Mouse (Mus musculus) stomach, postnatal 0 days (tissue): ENCODE results near the gene Tmem191c. TPM values are rescaled to one million over a fixed set of nuclear protein-coding genes. Genes with fewer than 3 reads are reported as not detected.

Experiments used
- ATAC-seq: fragments of 200-750 bp; cut with Nextera tagmentation; 2 replicates; pipeline ENCODE4 v1.8.0; 2017; ENCODE audit not compliant: low FRiP score, low TSS enrichment
- DNase-seq: peaks from one replicate; pipeline ENCODE4 v3.0.0-alpha.2; 2016; ENCODE audit warnings: low spot score
- H3K27ac ChIP-seq: fragments of 300-500 bp; sonication (generic); replicated peaks from 2 replicates; pipeline ENCODE4 v1.5.1; 2014; ENCODE audit warnings: mild to moderate bottlenecking, control low read depth
- H3K27me3 ChIP-seq: fragments of 300-500 bp; sonication (generic); 2 replicates; pipeline ENCODE4 v1.6.1; 2014; ENCODE audit warnings: low read length; ENCODE audit not compliant: control insufficient read depth, insufficient read depth
- H3K36me3 ChIP-seq: fragments of 300-500 bp; sonication (generic); 2 replicates; pipeline ENCODE4 v1.6.1; 2014; ENCODE audit warnings: low read length, mixed read lengths; ENCODE audit not compliant: control insufficient read depth, insufficient read depth
- H3K4me1 ChIP-seq: fragments of 300-500 bp; sonication (generic); replicated peaks from 2 replicates; pipeline ENCODE4 v1.6.1; 2014; ENCODE audit warnings: antibody characterized with exemption; ENCODE audit not compliant: control insufficient read depth, insufficient read depth
- H3K4me2 ChIP-seq: fragments of 300-500 bp; sonication (generic); replicated peaks from 2 replicates; pipeline ENCODE4 v1.6.1; 2014; ENCODE audit warnings: low read depth, mild to moderate bottlenecking, control low read depth, moderate library complexity
- H3K4me3 ChIP-seq: fragments of 300-500 bp; sonication (generic); 2 replicates; pipeline ENCODE4 v1.5.1; 2014; ENCODE audit warnings: low read depth, low read length, control low read depth
- H3K9ac ChIP-seq: fragments of 300-500 bp; sonication (generic); 2 replicates; pipeline ENCODE4 v1.6.1; 2014; ENCODE audit warnings: mild to moderate bottlenecking, low read length, control low read depth, mixed read lengths
- H3K9me3 ChIP-seq: fragments of 300-500 bp; sonication (generic); 2 replicates; pipeline ENCODE4 v1.6.1; 2016; ENCODE audit warnings: low read length; ENCODE audit not compliant: control insufficient read depth
- CTCF ChIP-seq: IDR thresholded peaks from 2 replicates; pipeline ENCODE4 v1.5.1; 2016; ENCODE audit warnings: antibody characterized with exemption, low read depth, mild to moderate bottlenecking, moderate library complexity
- EP300 ChIP-seq: optimal IDR thresholded peaks from 2 replicates; pipeline ENCODE3; 2016; ENCODE audit warnings: antibody characterized with exemption
- WGBS: fragments of 180-500 bp; shearing (Covaris S2); extraction: QIAGEN DNeasy Blood & Tissue Kit; methylation state at CpG from one replicate; pipeline ENCODE4 v1.1.7; 2014; 5-methylcytosine and 5-hydroxymethylcytosine counted together
- polyA plus RNA-seq: library from polyadenylated mRNA; unstranded; fragments of >200 nt; fragmentation: Nextera tagmentation; extraction: Ambion mirVana; gene quantifications from 2 replicates; pipeline ENCODE4 v1.2.1, GENCODE M21; 2015

Gene Tmem191c
- polyA plus RNA-seq, 1 experiment from 2014 or later: 8.8 TPM

DNA sequence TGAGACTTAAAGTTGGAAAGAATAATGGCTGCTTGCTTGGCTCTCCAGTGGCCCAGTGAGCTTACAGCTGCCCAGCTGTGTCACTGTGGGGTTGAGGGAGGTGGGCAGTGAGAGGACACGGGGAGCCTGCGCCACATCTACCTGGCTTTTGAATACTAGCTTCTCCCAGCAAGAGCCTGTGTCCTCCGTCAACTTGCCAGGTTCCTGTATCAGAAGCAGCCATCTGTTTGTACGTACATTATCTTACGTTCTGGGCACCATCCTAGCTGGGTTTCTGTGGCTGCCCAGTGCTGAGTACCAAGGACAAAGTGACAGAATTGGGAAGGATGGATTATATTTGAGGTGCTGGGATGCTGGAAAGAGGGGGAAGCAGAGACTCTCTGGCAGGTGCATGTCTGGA is 6.0 kb upstream of the Tmem191c start:
- 0 out of 2 replicates have a peak, but pooled peaks cover 4% of the 10 kb centered on the region for H3K9me3 ChIP-seq
- H3K36me3 ChIP-seq: no peaks in the 10 kb centered on the region
- TF ChIP-seq EP300 (no peak), CTCF (no peak)
- DNase-seq (no peak), ATAC-seq (no peak)
- WGBS: 81% methylated on average over 5 of the region's 5 CpGs
- no peak overlapping the region for H3K9ac ChIP-seq
- H3K27ac ChIP-seq: no peak overlapping the region
- H3K4me3 ChIP-seq: no peak overlapping the region
- H3K4me1 ChIP-seq: no peaks in the 10 kb centered on the region
- H3K4me2 ChIP-seq: no peak overlapping the region
- no peaks in the 10 kb centered on the region for H3K27me3 ChIP-seq

DNA sequence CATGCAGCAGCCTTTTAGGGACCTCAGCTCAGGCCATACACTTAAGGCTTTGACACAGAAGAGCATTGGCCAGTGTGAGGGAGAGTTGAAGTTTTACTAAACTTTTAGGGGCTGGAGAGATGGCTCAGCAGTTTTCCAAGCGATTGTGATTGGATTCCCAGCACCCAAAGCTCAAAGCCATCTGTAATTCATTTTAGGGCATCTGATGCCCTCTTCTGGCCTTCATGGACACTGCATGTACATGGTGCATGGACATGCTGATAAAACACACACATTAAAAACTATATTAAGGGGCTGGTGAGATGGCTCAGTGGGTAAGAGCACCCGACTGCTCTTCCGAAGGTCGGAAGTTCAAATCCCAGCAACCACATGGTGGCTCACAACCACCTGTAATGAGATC is 4.8 kb upstream of the Tmem191c start:
- DNase-seq (no peak), ATAC-seq (no peak)
- 71% methylated on average over 4 of the region's 4 CpGs for WGBS
- Histone ChIP-seq H3K4me3 (no peak overlapping the region), H3K4me2 (no peak overlapping the region), H3K9me3 (0 out of 2 replicates have a peak, but pooled peaks cover 4% of the 10 kb centered on the region), H3K36me3 (no peaks in the 10 kb centered on the region), H3K27me3 (no peaks in the 10 kb centered on the region), H3K4me1 (no peaks in the 10 kb centered on the region), H3K9ac (no peak overlapping the region), H3K27ac (no peak overlapping the region)
- no peak for TF ChIP-seq EP300
- peak; percentile 71 for TF ChIP-seq CTCF

DNA sequence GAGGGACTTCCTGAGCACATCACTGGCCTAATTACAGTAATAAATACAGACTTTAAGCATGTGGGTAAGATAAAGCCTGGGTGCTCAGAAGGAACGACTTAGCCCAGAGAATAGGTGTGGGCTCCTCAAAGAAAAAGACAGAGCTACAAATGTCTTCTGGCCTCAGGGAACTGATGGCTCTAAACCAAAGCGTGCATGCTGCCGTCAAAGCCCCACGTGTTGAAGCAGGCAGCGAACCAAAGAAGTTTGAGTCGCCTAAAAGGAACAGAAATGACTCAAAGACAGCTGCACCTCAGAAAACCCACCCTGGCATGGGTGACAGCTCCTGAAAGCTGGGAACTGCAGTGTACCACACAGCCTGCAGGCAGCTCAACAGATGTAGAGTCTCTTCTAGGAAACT is 4.0 kb upstream of the Tmem191c start:
- Histone ChIP-seq H3K9ac (no peak overlapping the region), H3K4me3 (no peak overlapping the region), H3K27ac (no peak overlapping the region), H3K9me3 (0 out of 2 replicates have a peak, but pooled peaks cover 4% of the 10 kb centered on the region), H3K4me1 (peaks cover 3% of the 10 kb centered on the region; the same call in 1 of the 2 replicates), H3K36me3 (no peaks in the 10 kb centered on the region), H3K27me3 (no peaks in the 10 kb centered on the region), H3K4me2 (no peak overlapping the region)
- DNase-seq (no peak), ATAC-seq (no peak)
- WGBS: 62% methylated on average over 6 of the region's 6 CpGs
- TF ChIP-seq CTCF (no peak), EP300 (no peak)

DNA sequence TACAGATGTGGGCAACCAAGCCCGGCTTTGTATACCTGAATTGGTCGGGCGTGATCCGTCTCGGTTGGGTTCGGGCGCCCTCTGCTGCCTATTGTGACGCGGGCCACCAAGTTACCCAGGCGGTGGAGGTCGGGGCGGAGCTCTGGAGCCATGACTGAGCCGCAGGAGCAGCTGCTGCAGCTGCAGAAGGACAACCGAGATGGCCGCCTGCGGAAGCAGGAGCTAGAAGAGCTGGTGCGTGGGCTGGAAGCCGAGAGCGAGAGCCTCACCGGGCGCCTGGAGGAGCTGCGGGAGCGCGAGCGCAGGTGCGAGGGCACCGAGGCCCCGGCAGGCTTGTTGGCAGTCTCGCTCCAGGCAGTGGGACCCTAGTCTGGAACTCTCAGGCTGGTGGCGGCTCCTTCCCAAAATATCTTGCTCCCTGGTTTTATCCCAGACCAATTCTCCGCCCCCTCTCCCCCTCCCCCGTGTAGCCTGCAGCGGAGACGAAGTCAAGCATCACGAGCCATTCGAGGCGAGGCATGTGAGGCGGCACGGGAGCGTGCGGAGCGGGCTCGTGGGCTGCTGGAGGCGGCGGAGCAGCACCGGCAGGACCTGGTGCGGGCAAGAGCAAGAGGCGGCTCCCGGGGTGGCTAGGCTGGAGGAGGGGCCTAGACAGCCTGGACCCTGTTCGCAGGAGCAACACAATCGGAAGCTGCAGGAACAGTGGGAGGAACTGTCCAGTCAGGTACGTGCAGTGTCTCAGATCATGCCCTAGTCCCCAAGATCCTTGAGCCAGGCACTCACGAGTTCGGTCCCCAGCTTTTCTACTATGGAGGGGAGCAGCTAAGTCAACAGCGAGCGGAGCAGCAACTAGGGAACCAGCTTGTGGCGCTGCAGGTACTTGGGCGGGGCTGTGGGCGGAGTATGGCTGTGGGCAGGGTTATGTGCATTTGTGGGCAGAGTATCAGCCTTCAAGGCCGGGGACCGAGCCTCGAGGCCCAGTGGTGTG is 581 bp downstream of the Tmem191c start:
- peaks cover 7% of the 10 kb centered on the region for H3K36me3 ChIP-seq
- TF ChIP-seq CTCF (peak; percentile 97), EP300 (no peak)
- no peaks in the 10 kb centered on the region for H3K9me3 ChIP-seq
- H3K4me1 ChIP-seq: peaks cover 6% of the 10 kb centered on the region; the same call in 1 of the 2 replicates
- no peaks in the 10 kb centered on the region for H3K27me3 ChIP-seq
- WGBS: under 1% methylated on average over 60 of the region's 62 CpGs
- H3K9ac ChIP-seq: peak overlapping the region; percentile 56
- H3K27ac ChIP-seq: 0 out of 2 replicates have a peak overlapping the region, but pooled peaks have one; percentile 49
- peak overlapping the region; percentile 97 for H3K4me2 ChIP-seq
- ATAC-seq (peak; percentile 88), DNase-seq (peak; percentile 95)
- H3K4me3 ChIP-seq: peak overlapping the region; percentile 62

DNA sequence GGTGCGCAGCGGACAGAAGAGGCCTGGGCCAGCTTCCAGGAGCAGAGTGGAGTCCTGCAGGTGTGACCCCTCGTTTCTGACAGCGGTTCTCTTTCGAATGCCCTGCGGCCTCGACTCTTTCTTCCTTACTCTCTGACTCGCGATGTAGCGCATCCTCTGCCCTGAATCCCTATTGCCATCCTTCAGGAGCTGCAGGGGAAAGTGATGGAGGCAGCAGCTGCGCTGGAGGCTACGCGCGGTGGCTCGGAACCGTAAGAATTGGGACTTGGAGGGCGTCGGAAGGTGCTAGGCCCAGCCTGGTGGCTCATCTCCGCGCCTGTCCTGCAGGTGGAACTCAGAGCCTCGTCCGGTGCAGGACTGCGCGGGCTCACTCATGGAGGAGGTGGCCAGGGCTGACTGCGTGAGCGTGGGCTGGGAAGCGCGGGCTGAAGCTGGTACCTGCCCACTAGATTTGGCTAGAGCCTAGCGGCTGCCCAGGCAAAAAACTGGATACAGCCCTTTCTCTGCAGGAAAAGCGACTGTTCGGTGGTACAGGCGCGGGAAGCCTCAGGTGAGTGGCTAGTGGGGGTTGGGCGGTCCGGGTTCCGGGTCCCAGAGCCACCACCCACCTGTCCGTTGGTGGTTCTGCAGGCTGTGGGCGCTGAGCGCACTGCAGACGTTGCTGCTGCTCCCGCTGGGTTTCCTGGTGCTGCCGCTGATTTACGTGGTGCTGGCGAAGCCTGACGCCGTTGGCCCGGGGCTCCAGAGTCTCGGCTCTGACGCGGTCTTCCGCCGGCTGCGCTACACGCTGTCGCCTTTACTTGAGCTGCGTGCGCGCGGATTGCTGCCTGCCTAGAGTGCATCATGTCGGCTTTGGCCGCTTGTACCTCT is 1.7 kb downstream of the Tmem191c start:
- peak overlapping the region; percentile 62 for H3K4me3 ChIP-seq
- ATAC-seq: peak; percentile 6; the same call in 1 of the 2 replicates
- peak overlapping the region; percentile 97 for H3K4me2 ChIP-seq
- peaks cover 11% of the 10 kb centered on the region for H3K36me3 ChIP-seq
- no peaks in the 10 kb centered on the region for H3K27me3 ChIP-seq
- H3K27ac ChIP-seq: no peak overlapping the region
- peaks cover 6% of the 10 kb centered on the region; the same call in 1 of the 2 replicates for H3K4me1 ChIP-seq
- WGBS: 10% methylated on average over 61 of the region's 61 CpGs
- no peaks in the 10 kb centered on the region for H3K9me3 ChIP-seq
- peak; percentile 48 for DNase-seq
- TF ChIP-seq CTCF (no peak), EP300 (no peak)
- no peak overlapping the region for H3K9ac ChIP-seq
